8 mouse cellular contexts compared by ENCODE assay signal in genomic region chr2:150663255-150663654, GRCm38 (mm10). TPM values are rescaled to one million over a fixed set of nuclear protein-coding genes. Genes with fewer than 3 reads are reported as not detected.
DNase-seq lines count a peak whose midpoint lies in the region; ATAC-seq and TF ChIP-seq lines count a peak whose summit lies in the region.

No protein-coding gene starts in this region.

- peak overlapping the region; percentile 85 for H3K27ac ChIP-seq in gastrocnemius, adult 2 months
- H3K27ac ChIP-seq in intestine, embryonic 15.5 days: peak overlapping the region; percentile 11; the same call in 1 of the 2 replicates

- no peaks in the 10 kb centered on the region for H3K27me3 ChIP-seq in intestine, embryonic 15.5 days (replicated peaks)

- H3K36me3 ChIP-seq in intestine, embryonic 15.5 days: no peaks in the 10 kb centered on the region

- no peak overlapping the region for H3K4me2 ChIP-seq in intestine, embryonic 15.5 days (replicated peaks)

- 62% methylated on average over 9 of the region's 9 CpGs for WGBS in intestine, embryonic 15.5 days

- ATAC-seq in intestine, embryonic 15.5 days: no peak

- TF ChIP-seq CTCF in gastrocnemius, adult 2 months (IDR thresholded peaks at IDR 0.05): no peak

- H3K4me1 ChIP-seq in intestine, embryonic 15.5 days (replicated peaks): peaks cover 10% of the 10 kb centered on the region

- DNase-seq in gastrocnemius, adult 2 months: no peak
- no peak for DNase-seq in gastrocnemius, postnatal 36 days
- peak; percentile 51 to 81 for DNase-seq in right cerebral cortex, postnatal 10 days (ENCODE audit: low spot score in 2 of 2)
- DNase-seq in right cerebral cortex, postnatal 14 days: no peak
- DNase-seq in thymus, postnatal 10 days (ENCODE audit: low spot score in 2 of 2): no peak
- DNase-seq in urinary bladder, postnatal 10 days (ENCODE audit: low spot score): no peak
- DNase-seq in spleen, adult 12 weeks (ENCODE audit: low spot score): no peak

- intact Hi-C loops in gastrocnemius, adult 2 months (cut with DNase I): no loop called here
- intact Hi-C loops in gastrocnemius, postnatal 36 days (cut with DNase I): no loop called here

- H3K4me3 ChIP-seq in gastrocnemius, adult 2 months: peak overlapping the region; percentile 42
- no peak overlapping the region for H3K4me3 ChIP-seq in intestine, embryonic 15.5 days (replicated peaks)

- H3K9me3 ChIP-seq in intestine, embryonic 15.5 days: no peaks in the 10 kb centered on the region

- no peak overlapping the region for H3K9ac ChIP-seq in intestine, embryonic 15.5 days

RNA-seq across cellular contexts. Expression of gene Acss1, which starts 5.0 kb away (rescaled TPM):
- total RNA-seq in gastrocnemius, adult 2 months (2021): 10 to 100 TPM; 12.9 to 38.7 TPM
- total RNA-seq in gastrocnemius, postnatal 36 days (2021): 10 to 100 TPM; 10.7 to 26.5 TPM
- polyA plus RNA-seq in intestine, embryonic 15.5 days (2015; fragmentation: Nextera tagmentation; extraction: Ambion mirVana): 20.4 and 24.6 TPM in 2 replicates

RNA-seq across cellular contexts. Expression of gene Vsx1, which starts 25.9 kb away (rescaled TPM):
- total RNA-seq in gastrocnemius, adult 2 months (2021): not detected
- not detected for total RNA-seq in gastrocnemius, postnatal 36 days (2021)
- polyA plus RNA-seq in intestine, embryonic 15.5 days (2015; fragmentation: Nextera tagmentation; extraction: Ambion mirVana): not detected in 2 replicates

RNA-seq across cellular contexts. Expression of gene Apmap, which starts 54.9 kb away (rescaled TPM):
- total RNA-seq in gastrocnemius, adult 2 months (2021): 10 to 100 TPM; 16.8 to 21.4 TPM
- total RNA-seq in gastrocnemius, postnatal 36 days (2021): 10 to 100 TPM; 16.0 to 19.3 TPM
- 36.3 and 38.7 TPM in 2 replicates for polyA plus RNA-seq in intestine, embryonic 15.5 days (2015; fragmentation: Nextera tagmentation; extraction: Ambion mirVana)

Comparison
In these comparisons a context has a peak if more than half of its experiments do, and no peak if none do; other contexts are left out.
1. DNase-seq: peak in right cerebral cortex, postnatal 10 days (2 of 2); none in gastrocnemius, adult 2 months (single experiment), gastrocnemius, postnatal 36 days (0 of 2), right cerebral cortex, postnatal 14 days (single experiment), thymus, postnatal 10 days (0 of 2), urinary bladder, postnatal 10 days (single experiment) and spleen, adult 12 weeks (single experiment).